Mouse (Mus musculus): Measurements from ENCODE around the gene Lrrc25.

- TF ChIP-seq POLR2A (IDR thresholded peaks at IDR 0.05; ENCODE audit: borderline replicate concordance, insufficient read depth, low read length) (no peak), CTCF (IDR thresholded peaks at IDR 0.05; ENCODE audit: borderline replicate concordance, insufficient read depth, low read depth, low read length) (no peak)
These were observed 38.7 kb upstream of the Lrrc25 start for GRCm38 (mm10) chr8:70577207-70577606.
